ENCODE assay signal across 8 mouse cellular contexts in the genomic region with DNA sequence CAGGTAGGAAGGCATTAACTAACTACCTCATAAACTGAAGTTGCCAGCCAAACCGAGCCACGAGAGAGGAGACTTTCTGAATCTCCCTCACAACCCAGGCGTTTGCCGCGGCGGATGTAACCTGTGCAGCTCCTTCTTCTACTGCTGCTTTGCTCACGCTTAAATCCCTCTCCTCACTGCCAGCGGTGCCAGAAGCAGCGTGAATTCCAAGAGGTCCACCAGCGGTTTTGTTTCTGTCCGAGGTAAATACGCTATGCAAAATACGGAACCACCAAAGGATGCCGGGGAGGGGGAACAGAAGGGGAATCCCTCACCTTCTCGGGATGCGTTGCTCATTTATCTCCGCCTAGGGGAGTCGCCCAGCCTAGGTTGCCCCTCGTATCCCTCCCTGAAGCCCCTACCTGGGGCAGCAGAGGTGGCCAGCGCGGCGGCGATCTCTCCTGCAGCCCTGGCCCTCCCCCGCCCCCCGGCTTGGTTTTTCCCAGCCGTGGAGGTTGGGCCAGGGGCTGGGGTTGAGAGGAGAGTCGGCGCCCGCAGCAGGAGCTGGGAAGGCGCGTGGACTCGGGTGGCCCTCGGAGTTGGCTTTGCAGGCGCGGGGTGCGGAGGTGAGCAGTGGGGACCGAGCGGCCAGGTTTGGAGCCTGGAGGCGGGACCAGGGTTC. TPM values are rescaled to one million over a fixed set of nuclear protein-coding genes. Genes with fewer than 3 reads are reported as not detected.
DNase-seq lines count a peak whose midpoint lies in the region; ATAC-seq and TF ChIP-seq lines count a peak whose summit lies in the region.

A gene (plus strand): TSS at position 30 of the 661 bp plus-strand sequence.

- no peak for TF ChIP-seq POLR2A in thymus, adult 2 months (IDR thresholded peaks at IDR 0.05; ENCODE audit: control insufficient read depth, extremely low read depth, insufficient read depth, low read length, poor library complexity)

- no peak within 1 kb of the TSS for H3K27ac ChIP-seq in thymus, adult 2 months (ENCODE audit: control insufficient read depth, insufficient read depth, low read length)
- no peak within 1 kb of the TSS for H3K27ac ChIP-seq in liver, postnatal 0 days (ENCODE audit: low read depth)
- peak within 1 kb of the TSS; percentile 88 for H3K27ac ChIP-seq in neural tube, embryonic 15.5 days (replicated peaks)

- DNase-seq in thymus, adult 2 months = no peak
- DNase-seq in thymus, postnatal 25 days = no peak
- peak; percentile 39 for DNase-seq in embryo, embryonic 11.5 days (ENCODE audit: low read depth, low spot score)
- peak; percentile 14 to 26 for DNase-seq in heart, adult 9 months (ENCODE audit: low spot score in 2 of 2)
- peak; percentile 11 for DNase-seq in kidney, adult 9 months
- DNase-seq in liver, postnatal 0 days = peak; percentile 32

- TF ChIP-seq CTCF in thymus, adult 2 months (IDR thresholded peaks at IDR 0.05; ENCODE audit: borderline replicate concordance, control insufficient read depth, extremely low read depth, insufficient read depth, low read length, poor library complexity) = no peak
- TF ChIP-seq CTCF in liver, postnatal 0 days (IDR thresholded peaks at IDR 0.05; ENCODE audit: low read depth) = no peak

- WGBS in thymus, adult 2 months = 2% methylated on average over 39 of the region's 39 CpGs
- WGBS in liver, postnatal 0 days (ENCODE audit: insufficient replicate concordance) = under 1% methylated on average over 38 of the region's 39 CpGs
- WGBS in neural tube, embryonic 15.5 days = under 1% methylated on average over 36 of the region's 39 CpGs

- no peak for TF ChIP-seq EP300 in liver, postnatal 0 days (IDR thresholded peaks at IDR 0.05; ENCODE audit: low read depth)

- H3K36me3 ChIP-seq in thymus, adult 2 months (ENCODE audit: control insufficient read depth, insufficient read depth, low read length) = no peaks in the 10 kb centered on the region
- H3K36me3 ChIP-seq in liver, postnatal 0 days (replicated peaks; ENCODE audit: insufficient read depth, low read length) = no peaks in the 10 kb centered on the region
- H3K36me3 ChIP-seq in neural tube, embryonic 15.5 days = no peaks in the 10 kb centered on the region

- H3K4me2 ChIP-seq in liver, postnatal 0 days (ENCODE audit: low read depth, low read length) = peak within 1 kb of the TSS; percentile 84
- H3K4me2 ChIP-seq in neural tube, embryonic 15.5 days = peak within 1 kb of the TSS; percentile 88

- H3K4me3 ChIP-seq in thymus, adult 2 months (ENCODE audit: control insufficient read depth, insufficient read depth, low read length) = peak within 1 kb of the TSS; percentile 17
- H3K4me3 ChIP-seq in liver, postnatal 0 days (ENCODE audit: low read depth, low read length) = peak within 1 kb of the TSS; percentile 50
- H3K4me3 ChIP-seq in neural tube, embryonic 15.5 days (replicated peaks) = peak within 1 kb of the TSS; percentile 60

- no peaks in the 10 kb centered on the region for H3K4me1 ChIP-seq in thymus, adult 2 months (replicated peaks; ENCODE audit: control insufficient read depth, insufficient read depth, low read length)
- H3K4me1 ChIP-seq in liver, postnatal 0 days (ENCODE audit: insufficient read depth) = peaks cover 12% of the 10 kb centered on the region
- H3K4me1 ChIP-seq in neural tube, embryonic 15.5 days = peaks cover 23% of the 10 kb centered on the region

- peak; percentile 41; the same call in 1 of the 2 replicates for ATAC-seq in liver, postnatal 0 days
- peak; percentile 88 for ATAC-seq in neural tube, embryonic 15.5 days (ENCODE audit: low FRiP score)
- ATAC-seq in inflammation-experienced regulatory T-cells, adult 6 months = no peak

- H3K9ac ChIP-seq in liver, postnatal 0 days (replicated peaks) = no peak within 1 kb of the TSS; the same call in 1 of the 2 replicates
- H3K9ac ChIP-seq in neural tube, embryonic 15.5 days (replicated peaks) = peak within 1 kb of the TSS; percentile 74

- H3K9me3 ChIP-seq in liver, postnatal 0 days (ENCODE audit: low read length) = no peaks in the 10 kb centered on the region
- H3K9me3 ChIP-seq in neural tube, embryonic 15.5 days (replicated peaks) = no peaks in the 10 kb centered on the region

- H3K27me3 ChIP-seq in thymus, adult 2 months (ENCODE audit: control insufficient read depth, insufficient read depth, low read length) = no peaks in the 10 kb centered on the region; the same call in 1 of the 2 replicates
- peaks cover 59% of the 10 kb centered on the region for H3K27me3 ChIP-seq in liver, postnatal 0 days (ENCODE audit: insufficient read depth, low read length)
- no peaks in the 10 kb centered on the region for H3K27me3 ChIP-seq in neural tube, embryonic 15.5 days (replicated peaks)

RNA-seq across cellular contexts. Expression of the gene that starts here (rescaled TPM):
- polyA plus RNA-seq in thymus, adult 2 months (2012; rRNA removed) = 2.1 and 2.2 TPM in 2 replicates
- 0.14 and 0.24 TPM in 2 replicates for polyA plus RNA-seq in liver, postnatal 0 days (2015; fragmentation: Nextera tagmentation; extraction: Ambion mirVana)
- 17.4 and 19.2 TPM in 2 replicates for polyA plus RNA-seq in neural tube, embryonic 15.5 days (2015; fragmentation: Nextera tagmentation; extraction: Ambion mirVana)
- polyA plus RNA-seq in inflammation-experienced regulatory T-cells, adult 6 months (2017; shearing (Covaris generic)) = under 1 TPM in 1 of 3 experiments, not detected in 2; 0.12 TPM

Comparison
In these comparisons a context has a peak if more than half of its experiments do, and no peak if none do; other contexts are left out.
1. Peak in DNase-seq, ATAC-seq, H3K4me3 ChIP-seq and H3K4me2 ChIP-seq in liver, postnatal 0 days; RNA of the gene not detected or under 1 TPM.
2. DNase-seq: peak in embryo, embryonic 11.5 days (single experiment), heart, adult 9 months (2 of 2) and kidney, adult 9 months (single experiment); none in thymus, adult 2 months (single experiment) and thymus, postnatal 25 days (single experiment).
3. Peak in every context shown above with its lines, with median percentiles within 50 percentile points of each other: H3K4me3 ChIP-seq.